Mouse (Mus musculus): Measurements from ENCODE around the gene Snx9.

DNA sequence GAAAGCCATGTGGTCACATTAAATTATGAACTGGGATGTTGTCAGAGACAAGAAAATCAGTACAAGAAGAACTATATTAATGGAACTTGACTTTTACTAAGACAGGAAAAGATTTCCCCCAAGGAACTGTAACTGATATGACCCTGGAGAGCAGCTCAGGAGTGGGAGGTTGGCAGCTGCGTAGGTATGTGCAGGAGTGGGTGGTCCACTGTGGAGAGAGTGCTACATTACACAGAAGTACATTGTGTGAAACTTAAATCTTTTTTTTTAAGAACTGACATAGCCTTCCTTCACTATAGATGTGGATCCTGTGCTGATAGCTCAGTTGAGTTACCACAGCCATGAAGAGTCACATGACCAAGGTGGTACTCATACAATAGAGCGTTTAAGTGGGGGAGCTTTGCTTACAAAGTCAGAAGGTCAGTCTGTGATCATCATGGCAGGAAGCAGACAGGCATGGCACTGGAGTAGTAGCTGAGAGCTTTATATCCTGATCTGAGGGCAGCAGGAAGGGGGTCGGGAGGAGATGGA lies 6.3 kb upstream of the Snx9 start:
- no peak for TF ChIP-seq CTCF (IDR thresholded peaks at IDR 0.05 in 2 of 3, conservative IDR thresholded peaks at IDR 0.05 in 1 of 3; ENCODE audit: control insufficient read depth in 1 of 3, insufficient read depth in 1 of 3, low read depth in 2 of 3, low read length in 3 of 3, poor library complexity in 1 of 3, severe bottlenecking in 1 of 3)
- no peak for TF ChIP-seq GABPA (IDR thresholded peaks at IDR 0.05; ENCODE audit: low read depth, low read length)
- TF ChIP-seq SMC3 (IDR thresholded peaks at IDR 0.05; ENCODE audit: low read depth, low read length), result no peak
- TF ChIP-seq MYC (IDR thresholded peaks at IDR 0.05; ENCODE audit: low read depth, low read length), result no peak
- TF ChIP-seq CHD1 (IDR thresholded peaks at IDR 0.05; ENCODE audit: low read depth, low read length), result no peak
- TF ChIP-seq CHD2 (IDR thresholded peaks at IDR 0.05; ENCODE audit: low read length), result no peak
